Mouse (Mus musculus) C2C12 (cell line): ENCODE data around the gene Ngly1.

Experiments
- CTCF ChIP-seq: IDR thresholded peaks from one replicate; pipeline ENCODE4 v1.5.1; 2011; ENCODE audit not compliant: control insufficient read depth, insufficient read depth, insufficient read length
- MAX ChIP-seq: IDR thresholded peaks from one replicate; pipeline ENCODE4 v1.6.1; 2011; ENCODE audit warnings: mild to moderate bottlenecking, control low read depth
- MYOD1 ChIP-seq: IDR thresholded peaks from one replicate; pipeline ENCODE4 v1.6.1; 2011; ENCODE audit warnings: low read depth; ENCODE audit not compliant: control insufficient read depth, insufficient read length
- MYOG ChIP-seq: IDR thresholded peaks from one replicate; pipeline ENCODE4 v1.6.1; 2011; ENCODE audit not compliant: control insufficient read depth, insufficient read length; ENCODE audit errors: extremely low read depth
- USF1 ChIP-seq: IDR thresholded peaks from one replicate; pipeline ENCODE4 v1.6.1; 2011; ENCODE audit warnings: low read depth, mild to moderate bottlenecking, control low read depth, moderate library complexity

DNA sequence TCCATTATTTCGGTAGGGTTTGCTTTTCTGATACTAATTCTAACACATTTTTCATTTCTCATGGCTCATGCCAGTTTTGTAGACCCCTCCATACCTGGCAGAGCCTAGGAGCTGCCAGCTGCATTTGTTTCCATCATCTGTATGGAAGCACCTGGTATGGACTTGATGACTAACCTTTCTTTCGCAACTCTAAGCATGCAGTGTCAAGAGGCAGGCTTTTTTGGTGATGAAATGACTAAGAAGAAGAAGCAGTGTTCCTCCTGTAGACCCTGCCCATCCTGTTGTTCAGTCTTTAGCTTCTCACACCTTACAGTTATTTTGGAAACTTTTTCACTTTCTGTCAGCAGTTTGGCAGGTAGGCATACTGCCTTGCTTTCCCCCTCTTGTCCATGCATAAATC lies 20.7 kb downstream of the Ngly1 start:
- TF ChIP-seq CTCF (no peak), MYOG (no peak), MAX (no peak), USF1 (no peak), MYOD1 (no peak)
